Mouse (Mus musculus): ENCODE data around the gene Gm20708.

The Gm20708 gene

GRCm38 (mm10) chr11:117780582-117781111 lies 28.8 kb upstream of the Gm20708 start:
- in situ Hi-C loops (cut with MboI, MseI), result loop anchor here in 1 of 2 experiments (10.0 kb wide), 1 partner anchor 184 kb away; no protein-coding TSS in a partner anchor

GRCm38 (mm10) chr11:117781199-117781821 lies 28.2 kb upstream of the Gm20708 start:
- in situ Hi-C loops (cut with MboI, MseI), result loop anchor here in 1 of 2 experiments (10.0 kb wide), 1 partner anchor 183 kb away; no protein-coding TSS in a partner anchor

DNA sequence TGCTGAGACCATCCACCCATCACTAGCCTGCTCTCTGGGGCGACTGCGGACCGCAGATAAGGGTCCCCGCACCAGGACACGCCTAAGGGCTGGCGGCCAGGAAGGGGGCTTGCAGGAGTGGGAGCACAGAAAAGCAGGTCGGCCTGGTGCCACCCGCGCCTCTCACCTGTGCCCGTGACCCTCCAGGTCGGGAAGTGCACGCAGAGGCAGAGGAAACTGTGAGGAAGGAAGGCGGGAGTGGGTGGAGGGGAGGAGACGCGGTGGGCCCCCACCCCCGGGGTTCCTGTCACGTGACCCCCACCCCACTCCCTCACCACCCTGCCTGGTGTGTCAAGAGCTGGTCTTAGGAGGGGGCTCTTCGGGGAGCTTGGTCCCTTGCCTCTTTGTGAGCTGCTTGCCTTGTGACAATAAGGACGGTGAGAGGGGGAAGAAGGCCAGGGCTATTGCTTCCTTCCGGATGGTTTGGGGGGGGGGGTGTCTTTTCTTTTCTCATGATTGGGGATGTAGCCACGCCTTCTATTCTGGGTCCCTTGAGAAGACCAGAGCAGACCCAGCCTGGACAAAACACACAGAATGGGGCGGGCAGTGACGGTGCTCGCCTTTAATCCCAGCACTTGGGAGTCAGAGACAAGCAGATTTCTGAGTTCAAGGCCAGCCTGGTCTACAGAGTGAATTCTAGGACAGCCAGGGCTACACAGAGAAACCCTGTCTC lies 27.3 kb upstream of the Gm20708 start, which contains the start of the genes Tmc8 and Tmc6:
Gene Tmc8, plus strand, starts transcription at position 84 of the 712 bp plus-strand sequence.
Gene Tmc6, minus strand, starts transcription at position 206 of the 712 bp plus-strand sequence.
- in situ Hi-C loops (cut with MboI, MseI), result loop anchor here in 1 of 2 experiments (10.0 kb wide), 1 partner anchor 183 kb away; no protein-coding TSS in a partner anchor

- in situ Hi-C loops (cut with MboI, MseI), result loop anchor here in 1 of 2 experiments (10.0 kb wide), 1 partner anchor 182 kb away; no protein-coding TSS in a partner anchor
These were observed 26.8 kb upstream of the Gm20708 start for GRCm38 (mm10) chr11:117782705-117783034.

DNA sequence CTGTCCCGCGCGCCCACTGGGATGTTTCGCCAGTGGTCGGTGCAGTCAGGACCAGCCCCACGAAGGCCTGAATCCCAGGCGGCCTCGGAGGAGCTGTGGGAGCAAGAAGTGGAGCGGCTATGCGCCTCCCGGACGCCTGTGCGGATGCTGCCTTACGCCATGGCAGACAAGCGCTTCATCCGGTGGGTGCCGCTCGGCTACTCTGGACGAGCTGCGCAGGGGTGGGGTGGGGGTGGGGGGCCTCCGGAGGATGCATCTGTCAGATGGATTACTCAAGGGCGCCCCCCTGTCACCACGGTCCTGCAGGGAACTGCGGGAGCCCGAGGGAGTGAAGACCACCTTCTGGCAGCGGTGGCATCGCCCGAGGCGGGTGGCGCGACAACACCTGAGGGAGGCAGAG lies 26.4 kb upstream of the Gm20708 start:
- in situ Hi-C loops (cut with MboI, MseI), result loop anchor here in 1 of 2 experiments (10.0 kb wide), 1 partner anchor 182 kb away; no protein-coding TSS in a partner anchor

GRCm38 (mm10) chr11:117783683-117784309 lies 25.7 kb upstream of the Gm20708 start:
- in situ Hi-C loops (cut with MboI, MseI), result loop anchor here in 1 of 2 experiments (10.0 kb wide), 1 partner anchor 181 kb away; no protein-coding TSS in a partner anchor

GRCm38 (mm10) chr11:117786294-117786693 lies 23.2 kb upstream of the Gm20708 start:
- in situ Hi-C loops (cut with MboI, MseI), result loop anchor here in 1 of 2 experiments (10.0 kb wide), 1 partner anchor 179 kb away; no protein-coding TSS in a partner anchor

GRCm38 (mm10) chr11:117788481-117788880 lies 21.0 kb upstream of the Gm20708 start:
- in situ Hi-C loops (cut with MboI, MseI), result loop anchor here in 1 of 2 experiments (10.0 kb wide), 1 partner anchor 176 kb away; no protein-coding TSS in a partner anchor

GRCm38 (mm10) chr11:117790286-117790685 lies 19.2 kb upstream of the Gm20708 start:
- in situ Hi-C loops (cut with MboI, MseI), result no loop called here

DNA sequence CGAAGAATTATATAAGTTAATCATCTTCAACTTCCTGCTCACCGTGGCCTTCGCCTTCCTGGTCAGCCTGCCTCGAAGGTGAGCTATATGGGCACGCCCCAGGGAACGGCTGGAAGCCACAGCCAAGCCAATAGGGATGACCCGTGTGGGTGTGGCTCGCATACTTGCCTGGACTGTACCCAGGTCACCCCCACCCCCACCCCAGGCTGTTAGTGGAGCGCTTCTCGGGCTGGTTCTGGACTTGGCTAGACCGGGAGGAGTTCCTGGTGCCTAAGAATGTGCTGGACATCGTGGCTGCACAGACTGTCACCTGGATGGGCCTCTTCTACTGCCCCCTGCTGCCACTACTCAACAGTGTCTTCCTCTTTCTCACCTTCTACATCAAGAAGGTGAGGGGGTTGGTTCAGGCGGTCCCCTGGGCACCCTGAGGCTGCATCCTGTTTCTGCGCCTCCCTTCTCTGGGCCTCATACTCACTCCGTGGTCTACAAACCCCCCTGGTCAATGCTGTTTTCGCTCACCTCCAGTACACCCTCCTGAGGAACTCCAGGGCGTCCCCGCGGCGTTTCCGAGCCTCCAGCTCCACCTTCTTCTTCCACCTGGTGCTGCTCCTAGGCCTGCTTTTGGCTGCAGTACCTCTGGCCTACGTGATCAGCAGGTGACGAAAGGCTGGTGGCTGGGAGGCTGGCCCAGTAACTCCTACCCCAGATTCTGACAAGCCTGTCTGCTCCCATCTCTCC lies 18.6 kb upstream of the Gm20708 start:
- in situ Hi-C loops (cut with MboI, MseI), result no loop called here

DNA sequence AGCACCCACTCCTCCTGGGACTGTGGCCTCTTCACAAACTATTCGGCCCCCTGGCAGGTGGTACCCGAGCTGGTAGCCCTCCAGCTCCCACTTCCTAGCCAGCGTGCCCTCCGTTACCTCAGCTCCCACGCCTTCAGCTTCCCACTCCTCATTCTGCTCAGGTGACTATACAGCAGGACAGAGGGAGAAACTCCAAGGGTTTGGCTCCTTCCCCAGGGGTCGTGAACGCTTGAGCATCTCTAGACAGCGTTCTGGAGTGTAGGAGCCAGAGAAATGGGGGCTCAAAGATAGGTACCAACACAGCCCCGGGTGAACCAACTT lies 18.1 kb upstream of the Gm20708 start:
- in situ Hi-C loops (cut with MboI, MseI), result no loop called here

DNA sequence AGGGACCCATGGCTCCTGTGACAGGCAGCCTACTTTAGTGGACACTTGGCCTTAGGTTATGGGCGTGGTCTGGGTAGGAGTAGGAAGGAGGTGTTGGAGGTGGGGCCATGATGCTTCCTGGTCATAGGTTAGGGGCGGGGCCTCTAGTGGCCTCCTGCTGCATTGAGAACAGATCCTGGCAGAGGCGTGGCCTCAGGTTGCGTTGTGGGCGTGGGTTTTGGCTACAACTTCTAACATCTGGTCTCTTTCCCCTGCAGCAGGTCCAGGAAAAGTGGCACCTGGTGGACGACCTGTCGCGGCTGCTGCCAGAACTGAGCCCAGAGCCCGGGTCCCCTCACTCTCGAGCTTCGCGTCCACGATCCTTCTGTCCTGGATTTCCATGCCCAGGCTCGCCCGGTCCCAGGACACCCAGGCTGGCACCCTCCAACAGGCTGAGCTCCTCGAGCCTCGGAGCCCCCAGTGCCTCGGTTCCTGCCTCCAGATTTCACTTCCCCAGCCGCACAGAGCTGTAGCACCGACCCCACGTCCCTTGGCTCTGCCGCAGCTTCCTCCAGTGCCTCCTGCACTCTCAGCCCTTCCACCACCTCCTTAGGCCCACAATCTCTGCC lies 17.1 kb upstream of the Gm20708 start:
- in situ Hi-C loops (cut with MboI, MseI), result no loop called here

- in situ Hi-C loops (cut with MboI, MseI), result no loop called here
These were observed 15.4 kb upstream of the Gm20708 start for GRCm38 (mm10) chr11:117794035-117794551.

DNA sequence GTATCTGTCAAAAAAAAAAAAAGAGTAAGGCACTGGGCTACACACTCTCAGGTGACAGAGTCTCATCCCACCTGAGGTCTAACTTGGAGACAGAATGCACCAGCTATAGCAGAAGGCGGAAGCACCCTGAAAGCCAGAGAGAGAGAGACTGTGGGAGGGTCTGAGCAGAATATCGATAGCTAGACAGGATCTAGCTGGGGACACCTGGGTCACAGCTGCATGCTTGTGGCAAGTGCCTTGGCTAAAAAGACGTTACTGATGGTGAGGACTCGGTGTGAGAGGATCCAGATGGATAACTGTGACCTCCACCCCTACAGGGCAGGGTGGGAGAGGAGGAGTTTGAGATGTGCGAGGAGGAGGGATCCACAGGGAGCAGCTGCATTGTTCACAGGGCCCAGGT lies 12.5 kb upstream of the Gm20708 start:
- in situ Hi-C loops (cut with MboI, MseI), result no loop called here

GRCm38 (mm10) chr11:117797511-117798159 lies 11.8 kb upstream of the Gm20708 start, which contains the start of gene 6030468B19Rik:
Gene 6030468B19Rik, plus strand, starts transcription at chr11:117797660.
- in situ Hi-C loops (cut with MboI, MseI), result no loop called here

GRCm38 (mm10) chr11:117798160-117798541 lies 11.3 kb upstream of the Gm20708 start:
- in situ Hi-C loops (cut with MboI, MseI), result no loop called here

GRCm38 (mm10) chr11:117799174-117799573 lies 10.3 kb upstream of the Gm20708 start:
- in situ Hi-C loops (cut with MboI, MseI), result no loop called here

GRCm38 (mm10) chr11:117800038-117800437 lies 9.4 kb upstream of the Gm20708 start:
- in situ Hi-C loops (cut with MboI, MseI), result no loop called here

GRCm38 (mm10) chr11:117801650-117802049 lies 7.8 kb upstream of the Gm20708 start:
- in situ Hi-C loops (cut with MboI, MseI), result no loop called here

DNA sequence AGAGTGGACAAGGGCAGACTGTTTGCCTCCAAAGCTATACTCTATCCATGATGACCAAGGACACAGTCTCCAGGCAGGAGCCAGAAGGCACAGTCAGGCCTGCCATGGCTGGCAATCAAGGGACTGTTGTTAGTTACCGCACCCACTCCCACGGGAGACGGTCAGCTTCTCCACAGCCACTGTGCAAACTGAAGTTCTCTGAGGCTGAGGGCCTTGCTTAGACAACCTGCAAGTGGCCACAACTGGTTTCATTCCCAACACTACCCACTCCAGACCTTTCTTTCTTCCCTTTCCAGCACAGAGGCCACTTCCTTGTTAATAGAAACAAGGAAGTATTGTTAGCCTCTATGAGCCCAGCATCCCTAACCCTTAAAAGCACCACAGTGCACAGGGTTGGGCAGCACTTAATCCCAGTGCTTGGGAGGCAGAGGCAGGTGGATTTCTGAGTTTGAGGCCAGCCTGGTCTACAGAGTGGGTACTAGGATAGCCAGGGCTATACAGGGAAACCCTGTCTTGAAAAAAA lies 6.2 kb upstream of the Gm20708 start:
- in situ Hi-C loops (cut with MboI, MseI), result no loop called here
